Mouse (Mus musculus): ENCODE results near the gene Mlkl.

The Mlkl gene

GRCm38 (mm10) chr8:111337890-111338347, at the start of gene Mlkl:
TSS of gene Mlkl (minus strand) at chr8:111338177.
- in situ Hi-C loops (cut with MboI; ENCODE audit: unreplicated experiment in 2 of 2) = loop anchor here (10.0 to 25.0 kb wide), 3 partner anchors 497 to 699 kb away; partner anchors contain the start of gene Adat1 (in 1 of the 2)

DNA sequence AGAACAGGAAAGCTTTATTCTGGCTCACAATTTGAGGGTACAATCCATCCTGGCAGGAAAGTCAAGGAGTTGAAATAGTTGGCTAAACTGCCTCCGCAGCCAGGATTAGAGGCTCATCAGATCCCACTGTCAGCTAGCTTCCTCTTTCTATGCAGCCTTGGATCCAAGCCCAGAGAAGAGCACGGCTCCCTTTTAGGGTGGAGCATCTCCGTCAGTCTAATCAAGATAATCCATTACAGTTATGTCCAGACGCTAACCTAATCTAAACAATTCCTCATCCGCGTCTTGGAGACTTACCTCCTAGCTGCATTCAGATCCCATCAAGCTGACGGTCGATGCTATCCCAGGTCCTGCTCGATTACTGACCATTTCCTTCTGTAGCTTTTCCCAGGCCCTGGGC, 47.9 kb upstream of the Mlkl start:
- in situ Hi-C loops (cut with MboI; ENCODE audit: unreplicated experiment in 2 of 2) = no loop called here

DNA sequence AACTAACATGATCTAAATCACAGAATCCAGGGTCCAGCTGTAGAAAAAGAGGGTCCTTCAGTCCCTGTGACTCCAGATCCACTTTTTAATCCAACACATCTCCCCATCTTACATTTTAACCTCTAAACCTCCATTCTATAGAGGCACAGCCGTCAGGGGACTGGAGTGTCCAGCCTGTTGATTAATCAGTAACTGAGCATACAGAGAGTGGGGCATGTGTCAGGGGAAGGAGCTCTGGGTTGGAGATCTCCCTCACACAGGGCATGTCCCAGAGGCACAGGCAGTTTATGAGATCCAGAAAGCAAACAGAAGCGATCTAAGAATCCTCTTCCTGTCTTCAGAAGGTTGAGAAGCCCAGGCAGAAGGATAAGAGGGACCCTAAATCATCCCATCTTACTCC, 46.7 kb upstream of the Mlkl start:
- in situ Hi-C loops (cut with MboI; ENCODE audit: unreplicated experiment in 2 of 2) = no loop called here

DNA sequence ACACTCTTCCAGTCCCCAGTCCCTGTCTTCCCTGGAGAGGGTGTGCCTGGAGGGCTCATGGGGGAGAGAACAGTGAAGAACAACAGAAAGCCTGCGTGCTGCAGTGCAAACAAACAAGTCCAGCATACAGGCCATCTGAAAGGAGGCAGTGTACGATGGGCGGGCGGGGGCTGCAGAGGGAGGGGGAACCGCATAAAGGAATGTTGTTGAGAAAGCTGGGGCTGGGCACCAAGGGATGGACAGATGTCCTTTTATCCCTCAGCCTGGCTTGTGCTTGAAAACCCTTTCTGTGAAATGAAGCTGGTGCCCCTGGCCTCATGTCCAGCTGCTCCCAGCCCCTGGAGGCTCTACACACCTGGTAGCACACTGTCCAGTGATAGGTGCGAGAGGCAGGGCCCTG, 37.2 kb upstream of the Mlkl start:
- in situ Hi-C loops (cut with MboI; ENCODE audit: unreplicated experiment in 2 of 2) = no loop called here

DNA sequence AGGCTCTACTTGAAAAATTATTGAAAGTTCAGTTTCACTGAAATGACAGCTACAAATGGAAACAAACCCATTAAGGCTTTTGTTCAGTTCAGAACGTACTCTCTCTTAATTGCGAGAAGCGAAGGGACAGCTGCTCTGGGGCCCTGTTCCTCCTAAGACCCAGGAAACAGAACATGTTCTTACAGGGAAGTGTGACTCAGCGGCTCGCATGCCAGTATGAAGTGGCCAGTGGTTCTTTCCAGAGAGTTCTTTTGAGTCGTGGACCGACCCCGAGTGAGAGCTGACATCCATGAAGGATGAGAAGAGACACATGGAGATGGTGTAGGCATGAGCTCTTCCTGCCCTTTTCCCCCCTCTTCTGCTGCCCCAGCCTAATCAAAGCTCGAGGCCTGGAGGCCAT, 31.7 kb upstream of the Mlkl start:
- in situ Hi-C loops (cut with MboI; ENCODE audit: unreplicated experiment in 2 of 2) = no loop called here

GRCm38 (mm10) chr8:111367350-111367749, 29.4 kb upstream of the Mlkl start:
- in situ Hi-C loops (cut with MboI; ENCODE audit: unreplicated experiment in 2 of 2) = no loop called here

- in situ Hi-C loops (cut with MboI; ENCODE audit: unreplicated experiment in 2 of 2) = no loop called here
These were observed 28.7 kb upstream of the Mlkl start for GRCm38 (mm10) chr8:111366610-111367234.

GRCm38 (mm10) chr8:111363489-111363888, 25.5 kb upstream of the Mlkl start:
- in situ Hi-C loops (cut with MboI; ENCODE audit: unreplicated experiment in 2 of 2) = no loop called here

DNA sequence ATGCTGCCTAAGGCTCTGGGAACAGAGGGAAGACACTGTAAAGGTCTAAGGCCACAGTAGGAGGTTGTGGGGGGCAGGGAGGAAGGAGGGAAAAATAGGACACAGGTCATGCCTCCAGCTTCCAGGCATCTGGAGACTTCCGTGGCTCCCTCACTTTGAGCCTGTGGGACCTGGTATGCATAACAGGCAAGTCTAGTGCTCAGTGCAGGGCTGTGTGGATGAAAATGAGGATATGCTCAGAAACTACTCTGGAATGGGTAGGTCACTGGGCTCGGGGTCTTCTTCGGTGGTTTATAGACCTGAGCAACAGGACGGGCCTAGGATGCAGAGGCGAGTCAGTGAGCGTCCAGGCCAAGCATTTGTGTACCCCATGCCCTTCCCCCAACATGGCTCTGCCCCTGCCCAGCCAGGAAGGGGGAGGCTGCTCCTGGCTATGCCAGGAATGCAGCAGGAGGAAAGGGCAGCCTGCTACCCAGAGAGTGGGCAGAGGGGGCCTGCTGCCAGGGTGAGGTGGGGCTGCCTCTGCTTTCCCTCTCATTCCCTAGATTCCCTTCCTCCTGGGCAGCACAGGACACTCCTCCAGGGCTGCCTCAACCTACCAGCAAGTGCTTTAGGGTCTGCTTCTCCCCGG, 22.7 kb upstream of the Mlkl start:
- in situ Hi-C loops (cut with MboI; ENCODE audit: unreplicated experiment in 2 of 2) = no loop called here

- in situ Hi-C loops (cut with MboI; ENCODE audit: unreplicated experiment in 2 of 2) = no loop called here
These were observed 22.0 kb upstream of the Mlkl start for GRCm38 (mm10) chr8:111359936-111360335.

GRCm38 (mm10) chr8:111358905-111359304, 20.9 kb upstream of the Mlkl start:
- in situ Hi-C loops (cut with MboI; ENCODE audit: unreplicated experiment in 2 of 2) = no loop called here

GRCm38 (mm10) chr8:111357433-111357832, 19.5 kb upstream of the Mlkl start:
- in situ Hi-C loops (cut with MboI; ENCODE audit: unreplicated experiment in 2 of 2) = no loop called here

DNA sequence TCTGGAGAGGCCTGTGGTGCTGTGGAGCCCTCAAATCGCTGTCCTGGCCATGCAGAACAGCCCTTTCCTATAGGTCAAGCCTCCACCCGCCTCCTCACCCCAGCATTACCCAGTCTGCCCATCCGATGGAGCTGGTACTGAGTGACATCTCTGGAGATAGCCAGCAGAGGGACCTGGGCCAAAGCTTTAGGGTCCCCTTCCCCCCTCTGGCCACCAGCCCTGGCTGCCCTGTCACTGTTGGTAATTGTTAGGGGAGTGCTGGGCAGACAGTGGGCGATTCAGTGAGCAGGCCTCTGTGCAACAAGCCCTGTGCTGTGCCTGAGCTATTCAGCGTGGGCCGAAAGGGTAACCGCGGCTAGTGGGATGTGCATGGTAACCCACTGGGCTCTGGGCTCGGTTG, 15.5 kb upstream of the Mlkl start:
- in situ Hi-C loops (cut with MboI; ENCODE audit: unreplicated experiment in 2 of 2) = no loop called here

- in situ Hi-C loops (cut with MboI; ENCODE audit: unreplicated experiment in 2 of 2) = no loop called here
These were observed 14.3 kb upstream of the Mlkl start for GRCm38 (mm10) chr8:111352289-111352688.

DNA sequence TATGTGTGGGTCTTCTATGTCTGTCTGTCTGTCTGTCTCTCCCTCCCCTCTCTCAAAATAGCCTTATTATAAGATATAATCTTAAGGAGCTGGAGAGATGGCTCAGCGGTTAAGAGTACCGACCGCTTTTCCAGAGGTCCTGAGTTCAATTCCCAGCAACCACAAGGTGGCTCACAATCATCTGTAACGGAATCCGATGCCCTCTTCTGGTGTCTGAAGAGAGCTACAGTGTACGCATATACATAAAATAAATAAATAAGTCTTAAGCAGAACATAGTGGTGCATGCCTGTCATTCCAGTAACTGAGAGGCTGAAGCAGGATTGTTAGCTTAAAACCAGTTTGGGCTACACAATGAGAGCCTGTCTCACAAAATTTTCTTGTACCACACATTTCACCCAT, 12.6 kb upstream of the Mlkl start:
- in situ Hi-C loops (cut with MboI; ENCODE audit: unreplicated experiment in 2 of 2) = no loop called here

DNA sequence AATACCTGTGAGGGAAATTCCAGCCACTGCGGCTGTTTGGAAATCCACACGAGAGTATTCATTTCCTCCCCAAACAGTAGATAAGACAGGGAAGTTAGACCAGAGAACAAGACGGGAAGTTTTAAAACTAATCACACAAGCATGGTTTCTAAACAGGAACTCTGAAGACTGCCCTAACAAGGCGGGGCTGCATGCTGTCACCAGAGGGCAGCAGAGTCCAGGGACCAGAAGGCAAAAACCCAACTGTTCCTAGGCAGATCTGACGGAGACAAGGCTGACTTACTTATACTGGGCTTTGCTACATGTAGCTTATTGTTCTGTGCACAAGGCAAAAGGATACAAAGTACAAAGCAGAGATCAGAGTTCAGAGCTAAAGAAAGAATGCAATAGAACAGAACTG, 5.2 kb upstream of the Mlkl start:
- in situ Hi-C loops (cut with MboI; ENCODE audit: unreplicated experiment in 2 of 2) = loop anchor here (5.0 to 25.0 kb wide), 6 partner anchors 94 to 694 kb away; partner anchors contain the start of gene Adat1 (in 1 of the 2)

GRCm38 (mm10) chr8:111340186-111340585, 2.2 kb upstream of the Mlkl start:
- in situ Hi-C loops (cut with MboI; ENCODE audit: unreplicated experiment in 2 of 2) = loop anchor here (5.0 to 25.0 kb wide), 6 partner anchors 97 to 697 kb away; partner anchors contain the start of gene Adat1 (in 1 of the 2)

DNA sequence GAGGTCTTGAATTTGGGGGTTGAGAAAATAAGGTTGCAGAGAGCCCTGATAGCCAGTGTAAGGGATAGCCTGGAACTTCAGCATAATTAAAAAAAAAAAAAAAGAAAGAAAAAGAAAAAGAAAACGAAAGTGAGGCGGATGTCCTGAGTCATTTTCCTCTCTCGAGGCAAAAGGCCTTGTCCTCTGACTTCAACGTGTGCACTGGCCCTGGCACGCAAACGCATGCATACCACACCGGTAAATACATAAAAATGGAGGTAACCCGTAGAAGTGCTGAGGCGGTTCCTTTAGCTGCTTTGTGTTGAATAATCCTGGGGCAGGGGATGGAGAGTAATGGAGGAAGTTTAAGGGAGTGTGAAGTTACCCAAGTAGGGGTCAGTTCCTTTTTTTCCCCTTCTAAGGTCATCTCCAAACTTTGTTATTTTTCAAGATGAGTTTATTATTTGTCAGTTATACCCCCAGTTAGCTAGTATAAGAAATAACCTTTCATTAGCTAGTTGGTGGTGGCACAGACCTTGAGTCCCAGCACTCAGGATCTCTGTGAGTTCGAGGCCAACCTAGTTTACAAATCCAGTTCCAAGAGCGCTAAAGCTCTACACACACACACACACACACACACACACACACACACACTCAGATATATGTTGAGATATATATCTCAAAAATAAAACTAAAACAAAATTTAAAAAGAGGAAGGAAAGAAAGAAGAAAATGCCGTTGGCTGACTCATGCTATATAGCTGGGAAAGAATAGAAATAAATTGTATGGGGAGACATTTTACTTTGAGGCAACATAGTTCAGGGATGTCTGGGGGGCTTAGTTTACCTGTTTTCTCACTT, 612 bp upstream of the Mlkl start:
- in situ Hi-C loops (cut with MboI; ENCODE audit: unreplicated experiment in 2 of 2) = loop anchor here (10.0 to 25.0 kb wide), 3 partner anchors 496 to 699 kb away; partner anchors contain the start of gene Adat1 (in 1 of the 2)

DNA sequence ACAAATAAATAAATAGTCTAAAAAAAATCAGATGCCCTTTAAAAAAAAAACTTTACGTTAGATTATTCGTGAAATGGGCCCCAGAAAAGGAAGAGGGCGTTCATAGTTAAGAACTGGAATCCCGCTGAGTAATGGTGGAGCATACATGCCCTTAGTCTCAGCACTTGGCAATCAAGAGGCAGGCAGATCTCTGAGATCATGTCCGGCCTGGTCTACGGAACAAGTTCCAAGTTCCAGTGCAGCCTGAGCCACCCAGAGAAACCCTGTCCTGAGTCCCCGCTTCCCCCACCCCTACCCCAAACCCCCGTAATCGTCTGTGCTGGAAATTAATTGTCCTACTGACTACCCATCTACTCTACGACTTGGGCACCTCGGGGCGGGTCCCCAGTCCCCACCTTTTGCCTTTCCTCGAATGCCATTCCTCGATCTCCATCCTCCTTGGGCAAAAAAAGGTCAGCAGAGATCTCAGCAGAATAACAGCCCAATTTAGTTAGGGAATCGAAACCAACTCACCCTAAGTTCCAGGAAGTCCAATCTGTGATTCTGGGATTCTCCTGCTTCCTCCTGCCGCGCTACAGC, 577 bp downstream of the Mlkl start:
- in situ Hi-C loops (cut with MboI; ENCODE audit: unreplicated experiment in 2 of 2) = loop anchor here (10.0 to 25.0 kb wide), 3 partner anchors 497 to 700 kb away; partner anchors contain the start of gene Adat1 (in 1 of the 2)

DNA sequence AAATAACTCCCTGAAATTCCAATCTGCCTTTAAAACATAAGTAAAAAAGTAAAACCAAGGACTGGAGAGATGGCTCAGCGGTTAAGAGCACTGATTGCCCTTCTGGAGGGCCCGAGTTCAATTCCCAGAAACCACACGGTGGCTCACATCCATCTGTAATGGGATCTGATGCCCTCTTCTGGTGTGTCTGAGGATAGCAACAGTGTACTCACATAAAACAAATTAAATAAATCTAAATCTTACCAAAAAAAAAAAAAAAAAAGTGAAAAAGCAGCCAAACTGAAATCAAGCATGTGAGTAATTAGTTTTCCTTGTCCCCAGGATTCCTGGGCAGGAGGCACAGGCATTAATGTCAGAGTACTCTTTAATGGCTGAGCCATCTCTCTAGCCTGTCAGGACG, 1.3 kb downstream of the Mlkl start:
- in situ Hi-C loops (cut with MboI; ENCODE audit: unreplicated experiment in 2 of 2) = loop anchor here (10.0 to 25.0 kb wide), 3 partner anchors 498 to 701 kb away; partner anchors contain the start of gene Adat1 (in 1 of the 2)
